Mouse (Mus musculus): Measurements from ENCODE around the gene Smc1b. TPM values are rescaled to one million over a fixed set of nuclear protein-coding genes. Genes with fewer than 3 reads are reported as not detected.
"Not testable (repeated sequence)": the region's sequence is repeated elsewhere in the genome, so short reads cannot be mapped to it uniquely, and the experiment has no call there.

The Smc1b gene
- polyA plus RNA-seq, 1 experiment, result 0.06 TPM

- no peak overlapping the region for H3K4me3 ChIP-seq (ENCODE audit: insufficient read depth, low read length)
Observed at GRCm38 (mm10) chr15:85049758-85050157, 82.0 kb downstream of the Smc1b start.

DNA sequence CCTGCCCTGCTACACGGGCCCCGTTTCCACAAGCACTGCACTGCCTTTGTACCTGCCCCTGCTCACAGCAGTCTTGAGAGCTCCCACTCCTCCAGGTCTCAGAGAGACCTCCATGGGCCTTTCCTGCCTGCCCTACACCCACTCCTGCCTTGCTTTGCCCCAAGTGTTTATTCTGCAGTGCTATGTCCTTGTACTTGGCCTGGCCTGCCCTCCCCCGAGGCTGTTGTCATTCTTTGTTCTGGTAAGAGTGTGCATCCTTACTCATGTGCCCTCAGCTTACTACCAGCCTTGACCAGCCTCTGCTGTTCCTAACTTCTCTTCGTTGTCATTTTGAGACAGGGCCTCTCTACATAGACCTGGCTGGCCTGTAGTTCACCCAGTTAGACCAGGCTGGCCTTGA, 83.9 kb downstream of the Smc1b start:
- H3K4me1 ChIP-seq (ENCODE audit: control insufficient read depth, insufficient read depth, low read length), result peaks cover 5% of the 10 kb centered on the region
- TF ChIP-seq POLR2A (IDR thresholded peaks at IDR 0.05; ENCODE audit: extremely low read depth, insufficient read depth, low read length), result no peak
- no peak for TF ChIP-seq CTCF (IDR thresholded peaks at IDR 0.05; ENCODE audit: extremely low read depth, insufficient read depth, low read length)
- H3K27ac ChIP-seq (ENCODE audit: insufficient read depth, low read length), result no peak overlapping the region
- H3K4me3 ChIP-seq (ENCODE audit: insufficient read depth, low read length), result no peak overlapping the region

More at GRCm38 (mm10) chr15:85049758-85050157, 82.0 kb downstream of the Smc1b start:
- TF ChIP-seq CTCF (IDR thresholded peaks at IDR 0.05; ENCODE audit: extremely low read depth, insufficient read depth, low read length), result no peak
- TF ChIP-seq POLR2A (IDR thresholded peaks at IDR 0.05; ENCODE audit: extremely low read depth, insufficient read depth, low read length), result no peak
- Histone ChIP-seq H3K27ac (ENCODE audit: insufficient read depth, low read length) (no peak overlapping the region), H3K4me1 (ENCODE audit: control insufficient read depth, insufficient read depth, low read length) (peaks cover 3% of the 10 kb centered on the region; the same call in 1 of the 2 replicates)

- Histone ChIP-seq H3K4me3 (ENCODE audit: insufficient read depth, low read length) (no peak overlapping the region), H3K4me1 (ENCODE audit: control insufficient read depth, insufficient read depth, low read length) (peaks cover 11% of the 10 kb centered on the region), H3K27ac (ENCODE audit: insufficient read depth, low read length) (no peak overlapping the region)
- TF ChIP-seq CTCF (IDR thresholded peaks at IDR 0.05; ENCODE audit: extremely low read depth, insufficient read depth, low read length) (no peak), POLR2A (IDR thresholded peaks at IDR 0.05; ENCODE audit: extremely low read depth, insufficient read depth, low read length) (no peak)
Observed at GRCm38 (mm10) chr15:85046230-85046950, 85.4 kb downstream of the Smc1b start.

DNA sequence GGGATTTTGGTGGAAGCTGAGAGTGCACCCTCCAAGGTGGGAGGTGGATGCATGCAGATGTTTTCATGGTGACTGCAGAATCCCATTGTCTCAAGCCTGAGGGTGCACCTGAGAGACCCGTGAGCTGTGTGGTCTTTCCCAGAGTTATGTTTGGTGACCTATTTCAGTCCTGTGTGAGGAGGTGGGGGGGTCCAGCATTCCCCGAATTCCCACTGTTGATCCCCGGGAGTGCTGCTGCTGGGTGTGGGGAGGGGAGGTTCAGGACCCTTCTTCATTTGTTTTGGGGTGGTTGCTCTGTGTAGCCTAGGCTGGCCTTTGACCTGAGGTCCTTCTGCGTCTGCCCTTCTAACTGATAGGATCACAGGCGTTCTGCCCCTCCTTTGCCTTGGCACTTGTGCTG, 88.0 kb downstream of the Smc1b start:
- Histone ChIP-seq H3K4me1 (ENCODE audit: control insufficient read depth, insufficient read depth, low read length) (peaks cover 14% of the 10 kb centered on the region), H3K4me3 (ENCODE audit: insufficient read depth, low read length) (no peak overlapping the region), H3K27ac (ENCODE audit: insufficient read depth, low read length) (no peak overlapping the region)
- TF ChIP-seq CTCF (IDR thresholded peaks at IDR 0.05; ENCODE audit: extremely low read depth, insufficient read depth, low read length) (no peak), POLR2A (IDR thresholded peaks at IDR 0.05; ENCODE audit: extremely low read depth, insufficient read depth, low read length) (no peak)

- TF ChIP-seq POLR2A (IDR thresholded peaks at IDR 0.05; ENCODE audit: extremely low read depth, insufficient read depth, low read length) (no peak), CTCF (IDR thresholded peaks at IDR 0.05; ENCODE audit: extremely low read depth, insufficient read depth, low read length) (no peak)
- peaks cover 15% of the 10 kb centered on the region for H3K4me1 ChIP-seq (ENCODE audit: control insufficient read depth, insufficient read depth, low read length)
- H3K4me3 ChIP-seq (ENCODE audit: insufficient read depth, low read length), result no peak overlapping the region
- H3K27ac ChIP-seq (ENCODE audit: insufficient read depth, low read length), result peak overlapping the region; percentile 55; the same call in 1 of the 2 replicates
Observed at GRCm38 (mm10) chr15:85043116-85043515, 88.6 kb downstream of the Smc1b start.

DNA sequence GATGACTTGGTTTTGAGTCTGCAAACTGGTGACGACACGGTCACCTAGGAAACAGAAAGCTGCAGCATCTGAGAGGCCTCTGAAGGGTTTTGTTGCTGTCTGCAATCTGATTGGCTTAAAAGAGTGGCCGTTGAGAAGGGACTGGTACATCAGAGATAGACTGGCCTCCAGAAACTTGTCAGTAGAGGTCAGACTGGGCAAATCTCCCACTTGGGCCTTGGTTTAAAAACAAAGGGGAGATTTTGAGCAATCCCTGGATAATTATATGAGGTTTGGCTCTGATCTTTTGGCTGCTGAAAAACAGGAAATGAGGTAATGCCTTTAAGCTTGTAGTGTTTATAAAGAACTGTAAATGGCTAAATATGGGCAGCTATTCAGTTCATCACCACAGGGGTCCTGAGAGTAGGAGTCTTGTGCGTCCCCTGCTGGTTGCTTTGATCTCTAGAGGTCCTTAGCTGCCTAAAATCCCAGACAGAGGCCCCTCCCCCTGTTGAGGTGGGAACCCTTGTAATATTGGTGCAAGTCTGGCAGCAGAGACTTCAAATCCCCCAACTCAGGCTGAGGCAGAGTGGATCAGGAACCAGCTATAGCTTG, 89.3 kb downstream of the Smc1b start:
- H3K27ac ChIP-seq (ENCODE audit: insufficient read depth, low read length), result peak overlapping the region; percentile 55; the same call in 1 of the 2 replicates
- TF ChIP-seq POLR2A (IDR thresholded peaks at IDR 0.05; ENCODE audit: extremely low read depth, insufficient read depth, low read length) (no peak), CTCF (IDR thresholded peaks at IDR 0.05; ENCODE audit: extremely low read depth, insufficient read depth, low read length) (peak; percentile 57)
- H3K4me3 ChIP-seq (ENCODE audit: insufficient read depth, low read length), result no peak overlapping the region
- H3K4me1 ChIP-seq (ENCODE audit: control insufficient read depth, insufficient read depth, low read length), result peaks cover 15% of the 10 kb centered on the region

- Histone ChIP-seq H3K27ac (ENCODE audit: insufficient read depth, low read length) (peak overlapping the region; percentile 20), H3K4me1 (ENCODE audit: control insufficient read depth, insufficient read depth, low read length) (peaks cover 13% of the 10 kb centered on the region), H3K4me3 (ENCODE audit: insufficient read depth, low read length) (no peak overlapping the region)
- TF ChIP-seq POLR2A (IDR thresholded peaks at IDR 0.05; ENCODE audit: extremely low read depth, insufficient read depth, low read length) (no peak), CTCF (IDR thresholded peaks at IDR 0.05; ENCODE audit: extremely low read depth, insufficient read depth, low read length) (no peak)
Observed at GRCm38 (mm10) chr15:85041546-85042225, 90.1 kb downstream of the Smc1b start.

GRCm38 (mm10) chr15:85037343-85037690, 94.4 kb downstream of the Smc1b start:
- Histone ChIP-seq H3K4me1 (ENCODE audit: control insufficient read depth, insufficient read depth, low read length) (peaks cover 9% of the 10 kb centered on the region), H3K4me3 (ENCODE audit: insufficient read depth, low read length) (peak overlapping the region; percentile 53), H3K27ac (ENCODE audit: insufficient read depth, low read length) (0 out of 2 replicates have a peak overlapping the region, but pooled peaks have one; percentile 22)
- TF ChIP-seq POLR2A (IDR thresholded peaks at IDR 0.05; ENCODE audit: extremely low read depth, insufficient read depth, low read length) (no peak), CTCF (IDR thresholded peaks at IDR 0.05; ENCODE audit: extremely low read depth, insufficient read depth, low read length) (no peak)

DNA sequence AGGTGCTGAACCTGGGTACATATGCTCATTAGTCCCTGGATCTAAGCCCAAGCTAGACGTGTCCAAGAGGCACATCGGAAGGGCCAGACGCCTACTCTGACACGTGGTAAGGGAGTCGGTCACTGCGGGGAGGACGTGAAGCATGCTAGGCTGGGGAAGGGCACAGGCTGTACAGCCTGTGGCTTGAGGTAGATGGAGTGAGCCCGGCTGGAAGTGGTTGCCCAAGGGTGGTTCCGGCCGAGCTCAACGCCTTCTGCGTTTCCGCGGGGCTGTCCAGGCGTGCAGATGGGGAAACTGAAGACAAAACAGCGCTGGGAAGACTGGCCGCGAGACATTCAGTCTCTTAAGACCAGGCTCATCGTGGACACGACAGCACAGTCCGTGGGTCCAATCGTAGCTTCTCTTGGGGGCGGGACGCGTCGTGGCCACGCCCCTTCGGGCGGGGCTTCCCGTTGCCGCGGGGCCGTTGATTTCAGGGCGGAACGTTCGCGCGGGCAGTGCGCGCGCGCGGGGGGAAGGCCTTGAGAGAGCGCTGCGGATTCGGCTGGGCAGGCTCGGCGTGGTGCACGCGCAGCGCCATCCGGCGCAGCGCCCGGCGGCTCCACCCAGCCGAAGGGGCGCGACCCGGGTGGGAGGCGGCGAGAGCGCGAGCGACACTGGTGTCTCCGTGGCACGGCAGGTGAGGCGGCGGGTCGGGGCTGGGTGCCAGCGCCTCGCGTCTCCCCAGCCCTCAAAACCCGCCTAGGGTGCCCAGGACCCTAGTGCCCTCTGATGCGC, 95.0 kb downstream of the Smc1b start:
- Histone ChIP-seq H3K4me3 (ENCODE audit: insufficient read depth, low read length) (peak overlapping the region; percentile 53), H3K27ac (ENCODE audit: insufficient read depth, low read length) (0 out of 2 replicates have a peak overlapping the region, but pooled peaks have one; percentile 22), H3K4me1 (ENCODE audit: control insufficient read depth, insufficient read depth, low read length) (peaks cover 7% of the 10 kb centered on the region)
- peak; percentile 90 for TF ChIP-seq POLR2A (IDR thresholded peaks at IDR 0.05; ENCODE audit: extremely low read depth, insufficient read depth, low read length)
- no peak for TF ChIP-seq CTCF (IDR thresholded peaks at IDR 0.05; ENCODE audit: extremely low read depth, insufficient read depth, low read length)

DNA sequence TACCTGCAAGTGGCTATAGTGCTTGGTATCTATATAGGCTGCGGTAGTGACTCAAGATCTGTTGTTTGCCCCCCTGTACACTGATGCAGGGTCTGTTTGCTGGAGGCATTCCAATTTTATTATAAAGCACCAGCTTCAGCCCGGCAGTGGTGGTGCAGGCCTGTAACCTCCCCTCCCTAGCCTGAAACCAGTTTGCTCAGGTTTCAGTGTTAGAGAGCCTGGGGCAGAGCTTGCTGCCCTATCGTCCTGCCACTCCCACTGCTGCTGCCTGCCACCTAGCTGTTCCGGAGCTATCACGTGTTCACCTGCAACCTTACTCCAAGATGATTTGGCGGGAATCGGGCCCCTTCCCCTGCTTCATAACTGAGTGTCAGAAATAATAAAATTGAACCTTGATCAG, 97.8 kb downstream of the Smc1b start:
- not testable (repeated sequence) for H3K27ac ChIP-seq (ENCODE audit: insufficient read depth, low read length); H3K4me1 ChIP-seq (ENCODE audit: control insufficient read depth, insufficient read depth, low read length); H3K4me3 ChIP-seq (ENCODE audit: insufficient read depth, low read length)
